Mouse (Mus musculus): ENCODE data around the gene H2-K1. TPM values are rescaled to one million over a fixed set of nuclear protein-coding genes. Genes with fewer than 3 reads are reported as not detected.
"Not testable (repeated sequence)": the region's sequence is repeated elsewhere in the genome, so short reads cannot be mapped to it uniquely, and the experiment has no call there.

Gene H2-K1
- polyA plus RNA-seq, 1 experiment, result 98.4 TPM

DNA sequence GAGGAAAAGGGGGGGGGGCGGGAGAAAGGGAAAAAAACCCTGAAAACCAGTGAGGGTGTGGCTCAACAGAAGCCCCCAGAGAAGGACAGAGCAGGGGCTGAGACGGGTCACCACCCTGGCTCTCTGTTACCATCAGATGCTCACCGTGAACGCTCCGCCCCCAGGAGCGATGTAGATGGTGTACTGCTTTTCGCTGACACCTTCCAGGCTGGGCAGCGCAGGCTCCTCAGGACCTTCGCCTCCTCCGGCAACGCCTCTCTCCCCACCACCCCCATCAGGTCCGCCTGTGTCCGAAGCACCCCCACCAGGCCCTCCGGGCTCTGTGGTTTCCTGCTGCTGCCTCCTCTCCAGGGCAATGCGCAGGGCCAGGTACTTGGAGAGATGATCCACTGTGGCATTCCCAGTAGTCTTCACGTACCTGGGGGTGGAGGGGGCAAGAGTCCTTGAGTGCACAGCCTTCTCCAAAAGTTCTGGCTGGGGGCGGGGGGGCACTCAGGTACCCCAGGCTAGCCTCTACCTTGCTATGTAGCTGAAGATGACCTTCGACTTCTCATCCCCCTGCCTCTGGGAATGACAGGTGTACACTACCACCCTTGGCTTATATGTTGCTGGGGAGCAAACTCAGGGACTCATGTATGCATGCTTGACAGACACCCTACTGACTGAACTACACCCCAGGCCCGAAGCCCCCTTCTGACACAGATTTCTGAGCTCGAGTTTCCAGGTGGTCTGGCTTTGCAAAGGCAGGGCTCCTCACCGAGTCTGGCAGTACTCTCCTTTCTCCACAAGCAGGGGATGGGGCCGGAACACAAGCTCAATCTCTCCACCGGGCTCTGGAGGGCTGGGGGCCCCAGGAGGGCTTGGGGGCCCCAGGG, 21.6 kb upstream of the H2-K1 start:
- TF ChIP-seq POLR2A (IDR thresholded peaks at IDR 0.05; ENCODE audit: insufficient read depth, low read length) (no peak), EP300 (IDR thresholded peaks at IDR 0.05; ENCODE audit: insufficient read depth, low read depth, low read length) (no peak), CTCF (IDR thresholded peaks at IDR 0.05; ENCODE audit: low read depth, low read length) (no peak)
- Histone ChIP-seq H3K27me3 (ENCODE audit: control insufficient read depth, insufficient read depth, low read length, poor library complexity, severe bottlenecking) (no peaks in the 10 kb centered on the region), H3K9ac (ENCODE audit: low read depth, poor library complexity, severe bottlenecking) (peak overlapping the region; percentile 50; the same call in 1 of the 2 replicates), H3K9me3 (replicated peaks; ENCODE audit: control insufficient read depth, insufficient read depth, low read length, poor library complexity, severe bottlenecking) (peaks cover 21% of the 10 kb centered on the region), H3K27ac (ENCODE audit: insufficient read depth, low read length) (no peak overlapping the region), H3K4me3 (ENCODE audit: low read depth, low read length) (no peak overlapping the region), H3K4me1 (ENCODE audit: control insufficient read depth, insufficient read depth, low read length) (peaks cover 5% of the 10 kb centered on the region), H3K36me3 (ENCODE audit: control insufficient read depth, insufficient read depth, low read length, poor library complexity, severe bottlenecking) (no peaks in the 10 kb centered on the region)

DNA sequence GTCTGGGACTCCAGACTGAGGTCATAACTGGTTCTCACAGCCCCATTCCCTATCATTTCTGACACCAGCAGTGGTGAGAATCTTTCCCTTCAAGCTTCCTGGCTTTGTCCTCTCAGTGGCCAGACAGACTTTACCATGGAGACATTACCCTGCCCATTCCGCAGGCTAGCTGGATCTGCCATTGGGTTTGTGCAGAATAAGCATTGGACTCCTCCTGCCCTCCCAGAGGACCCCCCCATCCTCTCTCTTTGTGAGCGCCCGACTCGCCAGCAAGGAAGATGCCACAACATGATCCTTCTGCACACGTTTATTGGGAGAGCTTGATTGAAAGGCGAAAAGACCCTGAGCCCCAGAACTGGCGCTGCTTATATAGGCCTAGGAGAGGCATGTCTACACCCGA, 13.3 kb upstream of the H2-K1 start:
- TF ChIP-seq POLR2A (IDR thresholded peaks at IDR 0.05; ENCODE audit: insufficient read depth, low read length), result no peak
- no peak for TF ChIP-seq EP300 (IDR thresholded peaks at IDR 0.05; ENCODE audit: insufficient read depth, low read depth, low read length)
- TF ChIP-seq CTCF (IDR thresholded peaks at IDR 0.05; ENCODE audit: low read depth, low read length), result no peak
- no peak overlapping the region for H3K4me3 ChIP-seq (ENCODE audit: low read depth, low read length)
- H3K4me1 ChIP-seq (ENCODE audit: control insufficient read depth, insufficient read depth, low read length), result no peaks in the 10 kb centered on the region
- H3K27ac ChIP-seq (ENCODE audit: insufficient read depth, low read length), result no peak overlapping the region
- H3K36me3 ChIP-seq (ENCODE audit: control insufficient read depth, insufficient read depth, low read length, poor library complexity, severe bottlenecking), result no peaks in the 10 kb centered on the region
- peaks cover 21% of the 10 kb centered on the region for H3K9me3 ChIP-seq (replicated peaks; ENCODE audit: control insufficient read depth, insufficient read depth, low read length, poor library complexity, severe bottlenecking)
- H3K27me3 ChIP-seq (ENCODE audit: control insufficient read depth, insufficient read depth, low read length, poor library complexity, severe bottlenecking), result no peaks in the 10 kb centered on the region
- no peak overlapping the region for H3K9ac ChIP-seq (ENCODE audit: low read depth, poor library complexity, severe bottlenecking)

DNA sequence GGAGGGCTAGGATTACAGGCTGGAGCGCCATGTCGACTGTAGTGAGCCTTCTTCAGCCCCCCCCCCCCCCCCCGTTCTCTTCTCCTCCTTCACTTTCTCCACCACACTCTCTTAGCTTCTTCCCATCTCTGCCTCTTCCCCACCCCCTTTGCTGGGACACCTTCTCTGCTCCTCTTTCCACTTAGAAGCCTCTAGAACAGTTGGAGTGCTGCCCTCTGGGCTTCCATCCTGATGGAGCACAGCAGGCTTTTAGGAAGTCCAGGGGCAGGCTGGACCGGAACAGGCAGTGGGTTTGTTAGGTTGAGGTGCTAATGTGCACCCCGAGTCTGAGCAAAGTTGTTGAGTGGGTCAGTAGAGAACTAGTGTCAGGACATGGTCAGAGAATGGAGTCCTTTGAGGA, 10.0 kb upstream of the H2-K1 start:
- H3K27me3 ChIP-seq (ENCODE audit: control insufficient read depth, insufficient read depth, low read length, poor library complexity, severe bottlenecking), result no peaks in the 10 kb centered on the region
- H3K27ac ChIP-seq (ENCODE audit: insufficient read depth, low read length), result no peak overlapping the region
- no peaks in the 10 kb centered on the region for H3K36me3 ChIP-seq (ENCODE audit: control insufficient read depth, insufficient read depth, low read length, poor library complexity, severe bottlenecking)
- no peak overlapping the region for H3K9ac ChIP-seq (ENCODE audit: low read depth, poor library complexity, severe bottlenecking)
- H3K9me3 ChIP-seq (replicated peaks; ENCODE audit: control insufficient read depth, insufficient read depth, low read length, poor library complexity, severe bottlenecking), result peaks cover 6% of the 10 kb centered on the region
- no peaks in the 10 kb centered on the region for H3K4me1 ChIP-seq (ENCODE audit: control insufficient read depth, insufficient read depth, low read length)
- TF ChIP-seq POLR2A (IDR thresholded peaks at IDR 0.05; ENCODE audit: insufficient read depth, low read length), result no peak
- TF ChIP-seq CTCF (IDR thresholded peaks at IDR 0.05; ENCODE audit: low read depth, low read length), result no peak
- no peak for TF ChIP-seq EP300 (IDR thresholded peaks at IDR 0.05; ENCODE audit: insufficient read depth, low read depth, low read length)
- H3K4me3 ChIP-seq (ENCODE audit: low read depth, low read length), result no peak overlapping the region

DNA sequence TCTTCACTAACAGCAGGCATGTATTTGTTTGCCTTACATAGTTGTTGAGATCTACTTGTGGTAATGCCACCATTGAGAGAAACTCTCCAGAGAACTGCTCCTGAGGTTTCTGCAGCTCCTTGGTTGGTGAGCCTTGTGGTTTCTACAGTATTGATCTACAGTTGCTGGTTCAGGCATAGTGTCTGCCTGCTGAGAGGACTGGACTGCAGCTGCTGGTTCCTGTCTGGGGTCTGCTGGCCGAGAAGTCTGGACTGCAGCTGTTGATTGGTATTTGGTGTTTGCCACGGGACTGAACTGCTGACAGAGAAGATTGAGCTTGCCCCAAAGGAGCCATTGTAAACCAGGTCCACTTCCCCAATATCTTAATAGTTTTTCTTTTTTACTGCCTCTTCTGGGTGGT, 6.4 kb upstream of the H2-K1 start:
- H3K36me3 ChIP-seq (ENCODE audit: control insufficient read depth, insufficient read depth, low read length, poor library complexity, severe bottlenecking), result no peaks in the 10 kb centered on the region
- no peak overlapping the region for H3K9ac ChIP-seq (ENCODE audit: low read depth, poor library complexity, severe bottlenecking)
- H3K9me3 ChIP-seq (replicated peaks; ENCODE audit: control insufficient read depth, insufficient read depth, low read length, poor library complexity, severe bottlenecking), result 0 out of 2 replicates have a peak, but pooled peaks cover 2% of the 10 kb centered on the region
- no peak for TF ChIP-seq EP300 (IDR thresholded peaks at IDR 0.05; ENCODE audit: insufficient read depth, low read depth, low read length)
- TF ChIP-seq CTCF (IDR thresholded peaks at IDR 0.05; ENCODE audit: low read depth, low read length), result no peak
- no peak for TF ChIP-seq POLR2A (IDR thresholded peaks at IDR 0.05; ENCODE audit: insufficient read depth, low read length)
- no peaks in the 10 kb centered on the region for H3K27me3 ChIP-seq (ENCODE audit: control insufficient read depth, insufficient read depth, low read length, poor library complexity, severe bottlenecking)
- no peak overlapping the region for H3K27ac ChIP-seq (ENCODE audit: insufficient read depth, low read length)
- H3K4me1 ChIP-seq (ENCODE audit: control insufficient read depth, insufficient read depth, low read length), result no peaks in the 10 kb centered on the region
- no peak overlapping the region for H3K4me3 ChIP-seq (ENCODE audit: low read depth, low read length)

DNA sequence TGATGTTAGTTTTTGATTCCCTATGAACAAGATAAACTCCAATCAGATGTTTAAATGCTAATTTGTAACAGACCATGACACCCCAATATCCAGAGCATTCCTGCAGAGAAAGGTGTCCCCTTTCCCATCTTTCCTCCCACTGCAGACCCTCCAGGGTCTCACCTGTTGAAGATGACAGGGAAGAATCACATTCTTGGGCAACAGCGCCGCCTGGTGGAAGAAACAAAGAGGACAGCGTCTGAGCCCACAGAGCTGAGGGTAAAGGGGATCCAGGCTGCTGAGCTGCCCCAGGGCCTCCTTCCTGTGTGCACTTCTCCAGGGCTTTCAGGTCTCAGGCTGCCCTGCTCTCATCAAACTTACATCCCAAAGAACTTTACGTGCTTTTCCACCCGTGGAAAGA, 3.3 kb upstream of the H2-K1 start:
- no peaks in the 10 kb centered on the region for H3K4me1 ChIP-seq (ENCODE audit: control insufficient read depth, insufficient read depth, low read length)
- TF ChIP-seq EP300 (IDR thresholded peaks at IDR 0.05; ENCODE audit: insufficient read depth, low read depth, low read length) (no peak), CTCF (IDR thresholded peaks at IDR 0.05; ENCODE audit: low read depth, low read length) (peak; percentile 62)
- H3K9me3 ChIP-seq (replicated peaks; ENCODE audit: control insufficient read depth, insufficient read depth, low read length, poor library complexity, severe bottlenecking), result 0 out of 2 replicates have a peak, but pooled peaks cover 2% of the 10 kb centered on the region
- no peak overlapping the region for H3K27ac ChIP-seq (ENCODE audit: insufficient read depth, low read length)
- no peak overlapping the region for H3K9ac ChIP-seq (ENCODE audit: low read depth, poor library complexity, severe bottlenecking)
- no peak overlapping the region for H3K4me3 ChIP-seq (ENCODE audit: low read depth, low read length)
- peaks cover 7% of the 10 kb centered on the region for H3K27me3 ChIP-seq (ENCODE audit: control insufficient read depth, insufficient read depth, low read length, poor library complexity, severe bottlenecking)
- no peaks in the 10 kb centered on the region for H3K36me3 ChIP-seq (ENCODE audit: control insufficient read depth, insufficient read depth, low read length, poor library complexity, severe bottlenecking)

DNA sequence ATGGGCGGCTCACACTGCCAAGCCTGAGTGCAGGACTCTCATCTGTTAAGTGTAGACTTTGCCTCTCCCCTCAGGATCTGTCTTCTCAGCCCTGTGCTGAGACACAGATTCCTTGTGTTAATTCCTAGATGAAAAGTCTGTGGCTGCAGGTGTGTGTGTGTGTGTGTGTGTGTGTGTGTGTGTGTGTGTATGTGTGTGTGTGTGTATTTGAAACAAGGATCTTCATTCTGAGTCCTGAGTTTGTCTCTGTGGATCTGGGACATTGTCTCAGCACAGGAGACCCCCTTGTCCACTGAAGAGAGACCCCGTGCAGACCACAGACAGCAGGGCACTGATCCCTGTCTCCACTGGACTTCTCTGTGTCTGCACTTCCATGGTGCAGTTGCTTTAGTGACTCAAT, 649 bp upstream of the H2-K1 start:
- not testable (repeated sequence) for H3K4me1 ChIP-seq (ENCODE audit: control insufficient read depth, insufficient read depth, low read length); H3K4me3 ChIP-seq (ENCODE audit: low read depth, low read length); H3K27me3 ChIP-seq (ENCODE audit: control insufficient read depth, insufficient read depth, low read length, poor library complexity, severe bottlenecking); H3K9me3 ChIP-seq (replicated peaks; ENCODE audit: control insufficient read depth, insufficient read depth, low read length, poor library complexity, severe bottlenecking); H3K36me3 ChIP-seq (ENCODE audit: control insufficient read depth, insufficient read depth, low read length, poor library complexity, severe bottlenecking); H3K27ac ChIP-seq (ENCODE audit: insufficient read depth, low read length); H3K9ac ChIP-seq (ENCODE audit: low read depth, poor library complexity, severe bottlenecking)
